Mouse (Mus musculus) midbrain, embryonic 16.5 days (tissue): ENCODE data around the gene 9030025P20Rik. TPM values are rescaled to one million over a fixed set of nuclear protein-coding genes. Genes with fewer than 3 reads are reported as not detected.
"Not testable (repeated sequence)": the region's sequence is repeated elsewhere in the genome, so short reads cannot be mapped to it uniquely, and the experiment has no call there.

Experiments
- ATAC-seq: fragments of 200-750 bp; cut with Nextera tagmentation; 2 replicates; pipeline ENCODE4 v1.8.0; 2017; ENCODE audit warnings: moderate TSS enrichment
- H3K27ac ChIP-seq: fragments of 300-500 bp; sonication (generic); 2 replicates; pipeline ENCODE4 v1.5.1; 2014; ENCODE audit warnings: mild to moderate bottlenecking, low read length, mixed read lengths
- H3K27me3 ChIP-seq: fragments of 300-500 bp; sonication (generic); 2 replicates; pipeline ENCODE4 v1.6.1; 2014; ENCODE audit warnings: low read depth, low read length, mixed read lengths; ENCODE audit not compliant: control insufficient read depth, insufficient read depth
- H3K36me3 ChIP-seq: fragments of 300-500 bp; sonication (generic); 2 replicates; pipeline ENCODE4 v1.6.1; 2014; ENCODE audit warnings: mild to moderate bottlenecking, low read length, moderate library complexity, mixed read lengths; ENCODE audit not compliant: control insufficient read depth, insufficient read depth
- H3K4me1 ChIP-seq: fragments of 300-500 bp; sonication (generic); 2 replicates; pipeline ENCODE4 v1.6.1; 2014; ENCODE audit warnings: mild to moderate bottlenecking, low read length, mixed read lengths; ENCODE audit not compliant: control insufficient read depth, insufficient read depth
- H3K4me2 ChIP-seq: fragments of 300-500 bp; sonication (generic); 2 replicates; pipeline ENCODE4 v1.6.1; 2014; ENCODE audit warnings: mild to moderate bottlenecking, low read length, mixed read lengths
- H3K4me3 ChIP-seq: fragments of 300-500 bp; sonication (generic); 2 replicates; pipeline ENCODE4 v1.5.1; 2014; ENCODE audit warnings: low read depth, mild to moderate bottlenecking, low read length, moderate library complexity, mixed read lengths
- H3K9ac ChIP-seq: fragments of 300-500 bp; sonication (generic); 2 replicates; pipeline ENCODE4 v1.6.1; 2014; ENCODE audit warnings: low read depth, low read length, mixed read lengths
- H3K9me3 ChIP-seq: fragments of 300-500 bp; sonication (generic); replicated peaks from 2 replicates; pipeline ENCODE4 v1.6.1; 2014; ENCODE audit warnings: mild to moderate bottlenecking, low read length, mixed read lengths; ENCODE audit not compliant: control insufficient read depth, poor library complexity, severe bottlenecking
- WGBS: fragments of 180-500 bp; shearing (Covaris S2); extraction: QIAGEN DNeasy Blood & Tissue Kit; methylation state at CpG from one replicate; pipeline ENCODE4 v1.1.7; 2014; 5-methylcytosine and 5-hydroxymethylcytosine counted together
- polyA plus RNA-seq: library from polyadenylated mRNA; unstranded; fragments of >200 nt; fragmentation: Nextera tagmentation; extraction: Ambion mirVana; gene quantifications from 2 replicates; pipeline ENCODE4 v1.2.1, GENCODE M21; 2015

9030025P20Rik gene
- polyA plus RNA-seq, 1 experiment from 2014 or later, result 8.6 TPM

DNA sequence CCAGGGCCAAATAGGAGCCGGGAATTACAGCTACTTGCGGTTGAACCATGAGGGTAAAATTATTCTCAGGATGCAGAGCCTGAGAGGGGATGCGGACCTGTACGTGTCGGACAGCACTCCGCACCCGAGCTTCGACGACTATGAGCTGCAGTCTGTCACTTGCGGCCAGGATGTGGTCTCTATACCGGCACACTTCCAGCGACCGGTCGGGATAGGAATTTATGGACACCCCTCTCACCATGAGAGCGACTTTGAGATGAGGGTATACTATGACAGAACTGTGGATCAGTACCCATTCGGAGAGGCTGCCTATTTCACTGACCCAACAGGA, 34.6 kb upstream of the 9030025P20Rik start:
- peaks cover 21% of the 10 kb centered on the region for H3K4me1 ChIP-seq
- peak overlapping the region; percentile 82 for H3K4me2 ChIP-seq
- WGBS, result 16% methylated on average over 16 of the region's 16 CpGs
- peak overlapping the region; percentile 89 for H3K4me3 ChIP-seq
- H3K27me3 ChIP-seq, result no peaks in the 10 kb centered on the region
- H3K36me3 ChIP-seq, result peaks cover 2% of the 10 kb centered on the region; the same call in 1 of the 2 replicates
- peak; percentile 16; the same call in 1 of the 2 replicates for ATAC-seq
- no peaks in the 10 kb centered on the region for H3K9me3 ChIP-seq
- H3K9ac ChIP-seq, result peak overlapping the region; percentile 84
- H3K27ac ChIP-seq, result peak overlapping the region; percentile 80; the same call in 1 of the 2 replicates

- Histone ChIP-seq H3K27me3 (no peaks in the 10 kb centered on the region), H3K4me3 (no peak overlapping the region), H3K9ac (no peak overlapping the region), H3K27ac (no peak overlapping the region), H3K4me1 (peaks cover 21% of the 10 kb centered on the region), H3K4me2 (0 out of 2 replicates have a peak overlapping the region, but pooled peaks have one; percentile 26), H3K9me3 (no peaks in the 10 kb centered on the region), H3K36me3 (peaks cover 7% of the 10 kb centered on the region; the same call in 1 of the 2 replicates)
- WGBS, result 85% methylated on average over 1 of the region's 1 CpGs
- ATAC-seq, result no peak
These were observed 33.7 kb upstream of the 9030025P20Rik start for GRCm38 (mm10) chr17:14944551-14944950.

- no peak overlapping the region for H3K4me2 ChIP-seq
- ATAC-seq, result no peak
These were observed 29.0 kb upstream of the 9030025P20Rik start for GRCm38 (mm10) chr17:14949161-14949827.

DNA sequence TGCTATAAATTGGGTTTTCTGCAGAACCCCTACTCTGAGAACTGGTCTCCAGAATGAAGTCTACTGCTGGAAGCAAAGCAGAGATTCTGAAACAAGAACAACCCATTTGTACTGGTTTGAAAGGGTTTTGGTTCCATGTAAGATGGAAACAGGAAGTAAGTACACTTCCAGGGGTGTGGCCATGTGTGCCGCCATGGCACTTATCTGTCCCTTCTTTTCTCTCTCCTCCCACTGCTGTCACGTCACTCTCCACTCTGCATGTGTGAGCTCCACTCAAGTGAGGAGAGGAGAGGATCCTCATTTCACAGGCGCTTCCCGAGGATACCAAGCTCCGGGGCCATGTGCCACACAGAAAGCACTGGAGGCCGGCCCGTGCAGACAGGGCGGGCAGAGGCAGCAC, 24.8 kb upstream of the 9030025P20Rik start:
- Histone ChIP-seq H3K4me3 (no peak overlapping the region), H3K36me3 (peaks cover 22% of the 10 kb centered on the region), H3K27ac (no peak overlapping the region), H3K9me3 (no peaks in the 10 kb centered on the region), H3K9ac (no peak overlapping the region), H3K4me2 (no peak overlapping the region), H3K27me3 (no peaks in the 10 kb centered on the region), H3K4me1 (no peaks in the 10 kb centered on the region)
- 92% methylated on average over 8 of the region's 8 CpGs for WGBS
- no peak for ATAC-seq

More at GRCm38 (mm10) chr17:14949161-14949827, 29.0 kb upstream of the 9030025P20Rik start:
- H3K4me1 ChIP-seq, result peaks cover 10% of the 10 kb centered on the region
- H3K9me3 ChIP-seq, result no peaks in the 10 kb centered on the region
- WGBS, result 93% methylated on average over 7 of the region's 7 CpGs
- H3K27me3 ChIP-seq, result no peaks in the 10 kb centered on the region
- H3K4me3 ChIP-seq, result no peak overlapping the region
- H3K27ac ChIP-seq, result no peak overlapping the region
- H3K36me3 ChIP-seq, result peaks cover 24% of the 10 kb centered on the region
- H3K9ac ChIP-seq, result no peak overlapping the region

DNA sequence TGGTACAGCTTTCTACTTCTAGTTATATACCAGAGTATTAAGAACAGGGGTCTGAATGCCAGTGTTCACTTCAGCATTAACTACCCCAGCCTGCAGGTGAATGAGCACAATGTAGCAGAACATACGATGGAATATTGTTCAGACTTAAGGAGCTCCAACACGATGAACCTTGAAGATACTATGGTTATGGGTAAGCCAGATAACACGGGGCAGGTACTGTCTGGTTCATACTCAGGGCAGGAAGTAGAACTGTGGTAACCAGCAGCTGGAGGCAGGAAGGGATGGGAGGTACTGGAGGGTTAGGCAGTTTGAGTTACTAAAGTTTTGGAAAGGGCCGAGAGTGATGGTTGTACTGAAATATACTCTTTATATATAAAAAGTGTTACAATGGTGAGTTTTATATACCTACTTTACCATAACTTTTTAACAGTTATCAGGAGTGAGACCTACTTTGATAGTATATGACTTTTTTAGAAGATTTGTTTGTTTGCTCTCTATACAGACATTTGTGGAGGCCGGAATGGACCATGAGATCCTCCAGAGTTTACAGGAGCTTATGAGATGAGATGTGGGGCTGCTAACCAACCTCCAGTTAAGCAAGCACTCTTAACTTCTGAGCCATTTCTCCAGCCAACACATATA, 19.5 kb upstream of the 9030025P20Rik start:
- no peak overlapping the region for H3K9ac ChIP-seq
- ATAC-seq, result no peak
- no peaks in the 10 kb centered on the region for H3K9me3 ChIP-seq
- no peak overlapping the region for H3K4me3 ChIP-seq
- H3K36me3 ChIP-seq, result peaks cover 5% of the 10 kb centered on the region; the same call in 1 of the 2 replicates
- 91% methylated on average over 5 of the region's 5 CpGs for WGBS
- H3K4me2 ChIP-seq, result no peak overlapping the region
- H3K27me3 ChIP-seq, result no peaks in the 10 kb centered on the region
- H3K27ac ChIP-seq, result no peak overlapping the region
- peaks cover 14% of the 10 kb centered on the region for H3K4me1 ChIP-seq

GRCm38 (mm10) chr17:14959979-14960378, 18.3 kb upstream of the 9030025P20Rik start:
- Histone ChIP-seq H3K9me3 (no peaks in the 10 kb centered on the region), H3K4me1 (peaks cover 14% of the 10 kb centered on the region), H3K27me3 (no peaks in the 10 kb centered on the region), H3K9ac (peak overlapping the region; percentile 51), H3K27ac (no peak overlapping the region), H3K4me3 (peak overlapping the region; percentile 27), H3K4me2 (peak overlapping the region; percentile 58), H3K36me3 (no peaks in the 10 kb centered on the region)
- 20% methylated on average over 3 of the region's 3 CpGs for WGBS
- no peak for ATAC-seq

GRCm38 (mm10) chr17:14960520-14960919, 17.7 kb upstream of the 9030025P20Rik start:
- WGBS, result 0% methylated on average over 19 of the region's 23 CpGs
- H3K27me3 ChIP-seq, result no peaks in the 10 kb centered on the region
- H3K4me3 ChIP-seq, result peak overlapping the region; percentile 68
- peak overlapping the region; percentile 96 for H3K4me2 ChIP-seq
- no peak overlapping the region for H3K27ac ChIP-seq
- no peaks in the 10 kb centered on the region for H3K9me3 ChIP-seq
- no peaks in the 10 kb centered on the region for H3K36me3 ChIP-seq
- peak overlapping the region; percentile 75 for H3K9ac ChIP-seq
- H3K4me1 ChIP-seq, result peaks cover 14% of the 10 kb centered on the region
- peak; percentile 13 for ATAC-seq

DNA sequence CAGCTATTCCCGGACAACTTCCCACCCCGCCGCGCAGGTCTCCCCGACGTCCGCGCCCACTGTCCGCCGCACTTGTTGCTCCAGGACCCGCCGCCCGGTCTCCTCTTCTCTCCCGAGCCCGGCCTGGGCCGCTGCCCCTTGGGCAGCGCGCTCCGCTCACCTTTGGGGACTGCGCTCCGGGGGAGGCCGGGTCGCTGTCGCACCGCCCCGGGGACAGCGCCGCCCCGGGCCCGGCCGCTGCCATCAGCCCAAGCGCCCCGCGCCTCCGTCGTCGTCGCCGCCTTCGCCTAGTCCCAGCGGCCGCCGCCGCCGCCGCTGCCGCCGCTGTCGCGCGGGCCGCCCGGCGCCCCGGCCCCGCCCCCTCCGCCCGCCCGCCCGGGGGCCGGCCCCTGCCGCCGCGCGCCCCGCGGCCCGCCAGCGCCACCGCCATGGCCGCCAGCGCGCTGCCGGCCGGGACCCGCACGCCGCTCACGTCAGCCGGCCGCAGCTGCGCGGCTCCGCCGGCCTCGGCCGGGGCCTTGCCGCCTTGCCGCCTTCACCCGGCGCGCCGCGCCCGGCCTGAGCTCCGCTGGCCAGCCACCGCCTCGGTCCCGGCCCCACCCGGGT, 17.2 kb upstream of the 9030025P20Rik start, which contains the start of gene Phf10:
Gene Phf10 (minus strand): TSS at position 323 of the 606 bp plus-strand sequence.
- Histone ChIP-seq H3K4me1 (peaks cover 14% of the 10 kb centered on the region), H3K4me3 (peak within 1 kb of the TSS; percentile 68), H3K4me2 (peak within 1 kb of the TSS; percentile 96), H3K9ac (peak within 1 kb of the TSS; percentile 75)
- peak; percentile 77 for ATAC-seq
- not testable (repeated sequence) for H3K27me3 ChIP-seq, H3K27ac ChIP-seq, H3K9me3 ChIP-seq, H3K36me3 ChIP-seq
- WGBS, result under 1% methylated on average over 46 of the region's 100 CpGs
